Mouse (Mus musculus): ENCODE measurements around the gene Dhrs11. TPM values are rescaled to one million over a fixed set of nuclear protein-coding genes. Genes with fewer than 3 reads are reported as not detected.
A peak's percentile ranks its signal among the peaks of the same experiment; 100 is the strongest.

Dhrs11 gene
- total and polyA plus RNA-seq, 2 experiments from 2014 or later = 7.8 to 8.3 TPM

GRCm38 (mm10) chr11:84869537-84870232 is 40.9 kb upstream of the Dhrs11 start:
- no peak; the same call in 1 of the 2 replicates for TF ChIP-seq CTCF (IDR thresholded peaks at IDR 0.05; ENCODE audit: low read depth)
- Histone ChIP-seq H3K9me3 (ENCODE audit: low read length) (no peaks in the 10 kb centered on the region), H3K4me1 (ENCODE audit: insufficient read depth) (peaks cover 6% of the 10 kb centered on the region), H3K4me2 (ENCODE audit: low read depth) (peak overlapping the region; percentile 87), H3K36me3 (ENCODE audit: insufficient read depth) (no peaks in the 10 kb centered on the region), H3K4me3 (ENCODE audit: low read depth, low read length) (peak overlapping the region; percentile 90), H3K9ac (peak overlapping the region; percentile 88), H3K27ac (ENCODE audit: low read depth, low read length) (peak overlapping the region; percentile 94), H3K27me3 (ENCODE audit: insufficient read depth, low read length) (no peaks in the 10 kb centered on the region)
- WGBS = 1% methylated on average over 47 of the region's 61 CpGs
- DNase-seq (peak; percentile 97), ATAC-seq (peak; percentile 92)

- no peaks in the 10 kb centered on the region for H3K36me3 ChIP-seq (ENCODE audit: insufficient read depth)
- 20% methylated on average over 7 of the region's 7 CpGs for WGBS
- DNase-seq (no peak), ATAC-seq (no peak)
- H3K4me1 ChIP-seq (ENCODE audit: insufficient read depth) = peaks cover 6% of the 10 kb centered on the region
- H3K4me3 ChIP-seq (ENCODE audit: low read depth, low read length) = peak overlapping the region; percentile 90
- peak overlapping the region; percentile 88 for H3K9ac ChIP-seq
- peak overlapping the region; percentile 87 for H3K4me2 ChIP-seq (ENCODE audit: low read depth)
- no peaks in the 10 kb centered on the region for H3K9me3 ChIP-seq (ENCODE audit: low read length)
- H3K27me3 ChIP-seq (ENCODE audit: insufficient read depth, low read length) = no peaks in the 10 kb centered on the region
- H3K27ac ChIP-seq (ENCODE audit: low read depth, low read length) = no peak overlapping the region
- TF ChIP-seq CTCF (IDR thresholded peaks at IDR 0.05; ENCODE audit: low read depth) = no peak
Observed at GRCm38 (mm10) chr11:84868786-84869259, 40.0 kb upstream of the Dhrs11 start.

GRCm38 (mm10) chr11:84867586-84867985 is 38.8 kb upstream of the Dhrs11 start:
- no peaks in the 10 kb centered on the region for H3K9me3 ChIP-seq (ENCODE audit: low read length)
- ATAC-seq = no peak
- H3K4me3 ChIP-seq (ENCODE audit: low read depth, low read length) = no peak overlapping the region
- no peaks in the 10 kb centered on the region for H3K36me3 ChIP-seq (ENCODE audit: insufficient read depth)
- no peak for DNase-seq
- H3K4me1 ChIP-seq (ENCODE audit: insufficient read depth) = peaks cover 6% of the 10 kb centered on the region
- 94% methylated on average over 2 of the region's 2 CpGs for WGBS
- no peak for TF ChIP-seq CTCF (IDR thresholded peaks at IDR 0.05; ENCODE audit: low read depth)
- no peak overlapping the region for H3K9ac ChIP-seq
- no peaks in the 10 kb centered on the region for H3K27me3 ChIP-seq (ENCODE audit: insufficient read depth, low read length)
- no peak overlapping the region for H3K27ac ChIP-seq (ENCODE audit: low read depth, low read length)
- no peak overlapping the region for H3K4me2 ChIP-seq (ENCODE audit: low read depth)

- no peak for TF ChIP-seq CTCF (IDR thresholded peaks at IDR 0.05; ENCODE audit: low read depth)
- H3K27me3 ChIP-seq (ENCODE audit: insufficient read depth, low read length) = no peaks in the 10 kb centered on the region
Observed at GRCm38 (mm10) chr11:84865268-84865667, 36.5 kb upstream of the Dhrs11 start.

DNA sequence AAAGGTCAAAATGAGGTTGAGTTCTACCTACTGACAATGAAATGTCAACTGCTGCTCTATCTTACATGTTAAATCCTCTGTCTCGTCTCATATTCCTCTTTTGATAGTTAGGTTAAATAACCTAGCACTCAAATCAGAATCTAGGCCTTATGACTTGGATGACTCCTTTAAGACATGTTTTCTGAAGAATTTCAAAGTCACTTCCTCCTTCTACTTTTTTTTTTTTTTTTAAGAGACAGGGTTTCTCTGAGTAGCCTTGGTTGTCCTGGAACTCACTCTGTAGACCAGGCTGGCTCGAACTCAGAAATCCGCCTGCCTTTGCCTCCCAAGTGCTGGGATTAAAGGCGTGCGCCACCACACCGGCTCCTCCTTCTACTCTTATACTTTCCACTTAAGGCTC is 26.5 kb upstream of the Dhrs11 start:
- Histone ChIP-seq H3K4me3 (ENCODE audit: low read depth, low read length) (no peak overlapping the region), H3K4me2 (ENCODE audit: low read depth) (no peak overlapping the region), H3K9ac (no peak overlapping the region), H3K4me1 (ENCODE audit: insufficient read depth) (no peaks in the 10 kb centered on the region), H3K36me3 (ENCODE audit: insufficient read depth) (peaks cover 39% of the 10 kb centered on the region), H3K27ac (ENCODE audit: low read depth, low read length) (no peak overlapping the region), H3K27me3 (ENCODE audit: insufficient read depth, low read length) (no peaks in the 10 kb centered on the region), H3K9me3 (ENCODE audit: low read length) (no peaks in the 10 kb centered on the region)
- ATAC-seq (no peak), DNase-seq (no peak)
- WGBS = 93% methylated on average over 6 of the region's 6 CpGs
- TF ChIP-seq CTCF (IDR thresholded peaks at IDR 0.05; ENCODE audit: low read depth) = no peak

More at GRCm38 (mm10) chr11:84865268-84865667, 36.5 kb upstream of the Dhrs11 start:
- H3K9me3 ChIP-seq (ENCODE audit: low read length) = no peaks in the 10 kb centered on the region
- WGBS = 87% methylated on average over 2 of the region's 2 CpGs
- H3K4me1 ChIP-seq (ENCODE audit: insufficient read depth) = peaks cover 6% of the 10 kb centered on the region
- H3K36me3 ChIP-seq (ENCODE audit: insufficient read depth) = peaks cover 11% of the 10 kb centered on the region
- H3K27ac ChIP-seq (ENCODE audit: low read depth, low read length) = no peak overlapping the region
- H3K9ac ChIP-seq = no peak overlapping the region
- no peak overlapping the region for H3K4me3 ChIP-seq (ENCODE audit: low read depth, low read length)
- H3K4me2 ChIP-seq (ENCODE audit: low read depth) = no peak overlapping the region
- ATAC-seq (no peak), DNase-seq (no peak)

- no peak for ATAC-seq
- H3K4me3 ChIP-seq (ENCODE audit: low read depth, low read length) = no peak overlapping the region
- TF ChIP-seq CTCF (IDR thresholded peaks at IDR 0.05; ENCODE audit: low read depth) = no peak
Observed at GRCm38 (mm10) chr11:84847475-84848090, 18.8 kb upstream of the Dhrs11 start.

More at GRCm38 (mm10) chr11:84847475-84848090, 18.8 kb upstream of the Dhrs11 start:
- H3K27me3 ChIP-seq (ENCODE audit: insufficient read depth, low read length) = no peaks in the 10 kb centered on the region
- H3K4me2 ChIP-seq (ENCODE audit: low read depth) = no peak overlapping the region
- H3K27ac ChIP-seq (ENCODE audit: low read depth, low read length) = no peak overlapping the region
- H3K9ac ChIP-seq = no peak overlapping the region
- H3K4me1 ChIP-seq (ENCODE audit: insufficient read depth) = no peaks in the 10 kb centered on the region
- WGBS = 86% methylated on average over 7 of the region's 7 CpGs
- DNase-seq = no peak
- H3K36me3 ChIP-seq (ENCODE audit: insufficient read depth) = peaks cover 46% of the 10 kb centered on the region
- no peaks in the 10 kb centered on the region for H3K9me3 ChIP-seq (ENCODE audit: low read length)
